Mouse (Mus musculus): ENCODE measurements around the gene Rhbdf2. TPM values are rescaled to one million over a fixed set of nuclear protein-coding genes. Genes with fewer than 3 reads are reported as not detected.
"Not testable (repeated sequence)": the region's sequence is repeated elsewhere in the genome, so short reads cannot be mapped to it uniquely, and the experiment has no call there.

Gene Rhbdf2
- polyA plus RNA-seq, 1 experiment from 2014 or later: 12.8 TPM

- Histone ChIP-seq H3K9me3 (ENCODE audit: low read length) (no peaks in the 10 kb centered on the region), H3K27me3 (ENCODE audit: insufficient read depth, low read length) (no peaks in the 10 kb centered on the region), H3K9ac (replicated peaks; ENCODE audit: low read length) (no peak overlapping the region), H3K4me2 (replicated peaks; ENCODE audit: low read depth, low read length) (no peak overlapping the region), H3K4me3 (ENCODE audit: low read length) (no peak overlapping the region), H3K36me3 (ENCODE audit: insufficient read depth, low read length) (no peaks in the 10 kb centered on the region), H3K4me1 (ENCODE audit: insufficient read depth, low read length) (peaks cover 47% of the 10 kb centered on the region), H3K27ac (ENCODE audit: low read length) (no peak overlapping the region)
- no peak for ATAC-seq (ENCODE audit: low FRiP score, low TSS enrichment)
- WGBS: 53% methylated on average over 11 of the region's 11 CpGs
Observed at GRCm38 (mm10) chr11:116646136-116646535, 19.3 kb upstream of the Rhbdf2 start.

GRCm38 (mm10) chr11:116645446-116646110, 18.8 kb upstream of the Rhbdf2 start:
- no peak overlapping the region for H3K4me2 ChIP-seq (replicated peaks; ENCODE audit: low read depth, low read length)
- peaks cover 47% of the 10 kb centered on the region for H3K4me1 ChIP-seq (ENCODE audit: insufficient read depth, low read length)

GRCm38 (mm10) chr11:116644225-116645112, 17.6 kb upstream of the Rhbdf2 start:
- H3K4me2 ChIP-seq (replicated peaks; ENCODE audit: low read depth, low read length): 0 out of 2 replicates have a peak overlapping the region, but pooled peaks have one; percentile 49
- no peaks in the 10 kb centered on the region for H3K27me3 ChIP-seq (ENCODE audit: insufficient read depth, low read length)
- 0 out of 2 replicates have a peak overlapping the region, but pooled peaks have one; percentile 28 for H3K9ac ChIP-seq (replicated peaks; ENCODE audit: low read length)
- H3K36me3 ChIP-seq (ENCODE audit: insufficient read depth, low read length): no peaks in the 10 kb centered on the region
- peaks cover 47% of the 10 kb centered on the region for H3K4me1 ChIP-seq (ENCODE audit: insufficient read depth, low read length)
- H3K4me3 ChIP-seq (ENCODE audit: low read length): no peak overlapping the region
- no peaks in the 10 kb centered on the region for H3K9me3 ChIP-seq (ENCODE audit: low read length)
- ATAC-seq (ENCODE audit: low FRiP score, low TSS enrichment): no peak
- peak overlapping the region; percentile 40 for H3K27ac ChIP-seq (ENCODE audit: low read length)
- 36% methylated on average over 21 of the region's 21 CpGs for WGBS

More at GRCm38 (mm10) chr11:116645446-116646110, 18.8 kb upstream of the Rhbdf2 start:
- Histone ChIP-seq H3K9me3 (ENCODE audit: low read length) (no peaks in the 10 kb centered on the region), H3K9ac (replicated peaks; ENCODE audit: low read length) (no peak overlapping the region), H3K4me3 (ENCODE audit: low read length) (no peak overlapping the region), H3K27me3 (ENCODE audit: insufficient read depth, low read length) (no peaks in the 10 kb centered on the region), H3K27ac (ENCODE audit: low read length) (peak overlapping the region; percentile 43; the same call in 1 of the 2 replicates), H3K36me3 (ENCODE audit: insufficient read depth, low read length) (no peaks in the 10 kb centered on the region)
- no peak for ATAC-seq (ENCODE audit: low FRiP score, low TSS enrichment)
- 33% methylated on average over 8 of the region's 8 CpGs for WGBS

GRCm38 (mm10) chr11:116643579-116644224, 16.9 kb upstream of the Rhbdf2 start:
- peak; percentile 1; the same call in 1 of the 2 replicates for ATAC-seq (ENCODE audit: low FRiP score, low TSS enrichment)
- WGBS: 9% methylated on average over 19 of the region's 19 CpGs
- H3K27ac ChIP-seq (ENCODE audit: low read length): peak overlapping the region; percentile 40
- no peaks in the 10 kb centered on the region for H3K36me3 ChIP-seq (ENCODE audit: insufficient read depth, low read length)
- H3K4me2 ChIP-seq (replicated peaks; ENCODE audit: low read depth, low read length): peak overlapping the region; percentile 49
- peak overlapping the region; percentile 28; the same call in 1 of the 2 replicates for H3K9ac ChIP-seq (replicated peaks; ENCODE audit: low read length)
- H3K4me3 ChIP-seq (ENCODE audit: low read length): no peak overlapping the region; the same call in 1 of the 2 replicates
- H3K27me3 ChIP-seq (ENCODE audit: insufficient read depth, low read length): no peaks in the 10 kb centered on the region
- H3K4me1 ChIP-seq (ENCODE audit: insufficient read depth, low read length): peaks cover 41% of the 10 kb centered on the region
- H3K9me3 ChIP-seq (ENCODE audit: low read length): no peaks in the 10 kb centered on the region

- Histone ChIP-seq H3K36me3 (ENCODE audit: insufficient read depth, low read length) (no peaks in the 10 kb centered on the region), H3K4me1 (ENCODE audit: insufficient read depth, low read length) (peaks cover 34% of the 10 kb centered on the region), H3K9me3 (ENCODE audit: low read length) (no peaks in the 10 kb centered on the region), H3K4me2 (replicated peaks; ENCODE audit: low read depth, low read length) (peak overlapping the region; percentile 49), H3K9ac (replicated peaks; ENCODE audit: low read length) (0 out of 2 replicates have a peak overlapping the region, but pooled peaks have one; percentile 28), H3K4me3 (ENCODE audit: low read length) (no peak overlapping the region), H3K27me3 (ENCODE audit: insufficient read depth, low read length) (no peaks in the 10 kb centered on the region), H3K27ac (ENCODE audit: low read length) (0 out of 2 replicates have a peak overlapping the region, but pooled peaks have one; percentile 40)
- WGBS: 39% methylated on average over 14 of the region's 14 CpGs
- ATAC-seq (ENCODE audit: low FRiP score, low TSS enrichment): peak; percentile 56
Observed at GRCm38 (mm10) chr11:116642681-116643578, 16.1 kb upstream of the Rhbdf2 start.

- Histone ChIP-seq H3K4me1 (ENCODE audit: insufficient read depth, low read length) (peaks cover 25% of the 10 kb centered on the region), H3K27ac (ENCODE audit: low read length) (no peak overlapping the region), H3K27me3 (ENCODE audit: insufficient read depth, low read length) (no peaks in the 10 kb centered on the region), H3K4me3 (ENCODE audit: low read length) (no peak overlapping the region), H3K36me3 (ENCODE audit: insufficient read depth, low read length) (no peaks in the 10 kb centered on the region), H3K4me2 (replicated peaks; ENCODE audit: low read depth, low read length) (no peak overlapping the region), H3K9ac (replicated peaks; ENCODE audit: low read length) (no peak overlapping the region), H3K9me3 (ENCODE audit: low read length) (no peaks in the 10 kb centered on the region)
- no peak for ATAC-seq (ENCODE audit: low FRiP score, low TSS enrichment)
- WGBS: 58% methylated on average over 3 of the region's 3 CpGs
Observed at GRCm38 (mm10) chr11:116641731-116642130, 14.9 kb upstream of the Rhbdf2 start.

- 46% methylated on average over 5 of the region's 5 CpGs for WGBS
- no peaks in the 10 kb centered on the region for H3K27me3 ChIP-seq (ENCODE audit: insufficient read depth, low read length)
- H3K4me2 ChIP-seq (replicated peaks; ENCODE audit: low read depth, low read length): no peak overlapping the region
- no peak for ATAC-seq (ENCODE audit: low FRiP score, low TSS enrichment)
- H3K9ac ChIP-seq (replicated peaks; ENCODE audit: low read length): no peak overlapping the region
- no peaks in the 10 kb centered on the region for H3K36me3 ChIP-seq (ENCODE audit: insufficient read depth, low read length)
- H3K27ac ChIP-seq (ENCODE audit: low read length): no peak overlapping the region
- no peak overlapping the region for H3K4me3 ChIP-seq (ENCODE audit: low read length)
- H3K4me1 ChIP-seq (ENCODE audit: insufficient read depth, low read length): peaks cover 24% of the 10 kb centered on the region
- H3K9me3 ChIP-seq (ENCODE audit: low read length): no peaks in the 10 kb centered on the region
Observed at GRCm38 (mm10) chr11:116641168-116641567, 14.3 kb upstream of the Rhbdf2 start.

GRCm38 (mm10) chr11:116636607-116637006, 9.8 kb upstream of the Rhbdf2 start:
- not testable (repeated sequence) for ATAC-seq (ENCODE audit: low FRiP score, low TSS enrichment); H3K4me1 ChIP-seq (ENCODE audit: insufficient read depth, low read length); H3K9ac ChIP-seq (replicated peaks; ENCODE audit: low read length); H3K27me3 ChIP-seq (ENCODE audit: insufficient read depth, low read length); H3K27ac ChIP-seq (ENCODE audit: low read length); H3K4me3 ChIP-seq (ENCODE audit: low read length); H3K36me3 ChIP-seq (ENCODE audit: insufficient read depth, low read length); H3K9me3 ChIP-seq (ENCODE audit: low read length); H3K4me2 ChIP-seq (replicated peaks; ENCODE audit: low read depth, low read length)
- 70% methylated on average over 8 of the region's 8 CpGs for WGBS

- Histone ChIP-seq H3K4me3 (ENCODE audit: low read length) (no peak overlapping the region), H3K27me3 (ENCODE audit: insufficient read depth, low read length) (no peaks in the 10 kb centered on the region), H3K9me3 (ENCODE audit: low read length) (no peaks in the 10 kb centered on the region), H3K4me1 (ENCODE audit: insufficient read depth, low read length) (0 out of 2 replicates have a peak, but pooled peaks cover 5% of the 10 kb centered on the region), H3K4me2 (replicated peaks; ENCODE audit: low read depth, low read length) (no peak overlapping the region), H3K9ac (replicated peaks; ENCODE audit: low read length) (no peak overlapping the region), H3K36me3 (ENCODE audit: insufficient read depth, low read length) (no peaks in the 10 kb centered on the region), H3K27ac (ENCODE audit: low read length) (no peak overlapping the region)
- WGBS: 75% methylated on average over 10 of the region's 10 CpGs
- ATAC-seq (ENCODE audit: low FRiP score, low TSS enrichment): no peak
Observed at GRCm38 (mm10) chr11:116632962-116633361, 6.1 kb upstream of the Rhbdf2 start.

Measured in kidney, embryonic 16.5 days (tissue).